Mouse (Mus musculus): ENCODE measurements at regions not wholly inside any gene's neighbourhood (a gene's known extent, or its start where the extent isn't known, plus 50 kb on each side); places are given as distances from the start of the nearest gene placed in this dataset.
A peak's percentile ranks its signal among the peaks of the same experiment; 100 is the strongest.

GRCm38 (mm10) chr12:54396341-54396740 is 192.7 kb upstream of the Egln3 start:
- no peak for DNase-seq (ENCODE audit: low spot score in 2 of 2)

- peak in 1 of 2 experiments; percentile 54 for DNase-seq (ENCODE audit: low spot score in 2 of 2)
These were observed 181.7 kb upstream of the Egln3 start for GRCm38 (mm10) chr12:54385401-54385800.

- DNase-seq (ENCODE audit: low spot score in 2 of 2): no peak
These were observed 180.5 kb upstream of the Egln3 start for GRCm38 (mm10) chr12:54384116-54384515.

- DNase-seq (ENCODE audit: low spot score in 2 of 2): no peak
These were observed 179.3 kb upstream of the Egln3 start for GRCm38 (mm10) chr12:54382965-54383364.

GRCm38 (mm10) chr12:54382061-54382460 is 178.4 kb upstream of the Egln3 start:
- no peak for DNase-seq (ENCODE audit: low spot score in 2 of 2)

GRCm38 (mm10) chr12:54380322-54380721 is 176.7 kb upstream of the Egln3 start:
- no peak for DNase-seq (ENCODE audit: low spot score in 2 of 2)

- no peak for DNase-seq (ENCODE audit: low spot score in 2 of 2)
These were observed 174.9 kb upstream of the Egln3 start for GRCm38 (mm10) chr12:54378576-54378975.

GRCm38 (mm10) chr12:54374060-54374459 is 170.4 kb upstream of the Egln3 start:
- no peak for DNase-seq (ENCODE audit: low spot score in 2 of 2)

- no peak for DNase-seq (ENCODE audit: low spot score in 2 of 2)
These were observed 165.6 kb upstream of the Egln3 start for GRCm38 (mm10) chr12:54369217-54369616.

- DNase-seq (ENCODE audit: low spot score in 2 of 2): no peak
These were observed 160.9 kb upstream of the Egln3 start for GRCm38 (mm10) chr12:54364381-54365095.

GRCm38 (mm10) chr12:54361762-54362161 is 158.1 kb upstream of the Egln3 start:
- DNase-seq (ENCODE audit: low spot score in 2 of 2): no peak

GRCm38 (mm10) chr12:54354187-54354586 is 150.5 kb upstream of the Egln3 start:
- DNase-seq (ENCODE audit: low spot score in 2 of 2): no peak

GRCm38 (mm10) chr12:54353694-54354093 is 150.0 kb upstream of the Egln3 start:
- DNase-seq (ENCODE audit: low spot score in 2 of 2): no peak

- DNase-seq (ENCODE audit: low spot score in 2 of 2): peak in 1 of 2 experiments; percentile 19
These were observed 149.4 kb upstream of the Egln3 start for GRCm38 (mm10) chr12:54352963-54353606.

- no peak for DNase-seq (ENCODE audit: low spot score in 2 of 2)
These were observed 146.6 kb upstream of the Egln3 start for GRCm38 (mm10) chr12:54350293-54350692.

GRCm38 (mm10) chr12:54349403-54349802 is 145.7 kb upstream of the Egln3 start:
- no peak for DNase-seq (ENCODE audit: low spot score in 2 of 2)

GRCm38 (mm10) chr12:54343493-54343892 is 139.8 kb upstream of the Egln3 start:
- DNase-seq (ENCODE audit: low spot score in 2 of 2): no peak

- no peak for DNase-seq (ENCODE audit: low spot score in 2 of 2)
These were observed 131.8 kb upstream of the Egln3 start for GRCm38 (mm10) chr12:54335509-54335908.

GRCm38 (mm10) chr12:54334491-54335132 is 131.0 kb upstream of the Egln3 start:
- no peak for DNase-seq (ENCODE audit: low spot score in 2 of 2)

GRCm38 (mm10) chr12:54333632-54334321 is 130.1 kb upstream of the Egln3 start:
- DNase-seq (ENCODE audit: low spot score in 2 of 2): no peak

- DNase-seq (ENCODE audit: low spot score in 2 of 2): no peak
These were observed 123.8 kb upstream of the Egln3 start for GRCm38 (mm10) chr12:54327483-54327882.

- no peak for DNase-seq (ENCODE audit: low spot score in 2 of 2)
These were observed 122.9 kb upstream of the Egln3 start for GRCm38 (mm10) chr12:54326571-54326970.

All from gastrocnemius, postnatal 4 days (tissue).